Mouse (Mus musculus) heart, embryonic 14.5 days (tissue): ENCODE measurements around the gene Gfy. TPM values are rescaled to one million over a fixed set of nuclear protein-coding genes. Genes with fewer than 3 reads are reported as not detected.

Source experiments
- ATAC-seq: fragments of 200-750 bp; cut with Nextera tagmentation; 2 replicates; pipeline ENCODE4 v1.8.0; 2017; ENCODE audit warnings: low read depth, moderate TSS enrichment; ENCODE audit not compliant: insufficient number of reproducible peaks, insufficient read depth, low FRiP score
- H3K27ac ChIP-seq, 2 experiments: fragments of 200-500 bp in 1 of 2; fragments of 300-500 bp in 1 of 2; sonication (generic) in 1 of 2; replicated peaks in 1 of 2; 2 replicates each; pipeline ENCODE4 v1.5.1; 2012 to 2014; ENCODE audit warnings: low read depth in 2 of 2, low read length in 2 of 2, control low read depth in 1 of 2, mild to moderate bottlenecking in 1 of 2, mixed read lengths in 1 of 2; ENCODE audit not compliant: control insufficient read depth in 1 of 2, insufficient read depth in 1 of 2
- H3K27me3 ChIP-seq: fragments of 300-500 bp; sonication (generic); 2 replicates; pipeline ENCODE4 v1.6.1; 2014; ENCODE audit warnings: mild to moderate bottlenecking, low read length, control low read depth; ENCODE audit not compliant: control insufficient read depth, insufficient read depth
- H3K36me3 ChIP-seq: fragments of 300-500 bp; sonication (generic); 2 replicates; pipeline ENCODE4 v1.6.1; 2014; ENCODE audit warnings: mild to moderate bottlenecking, control low read depth, low read length, mixed read lengths; ENCODE audit not compliant: control insufficient read depth, insufficient read depth
- H3K4me1 ChIP-seq, 2 experiments: fragments of 200-500 bp in 1 of 2; fragments of 300-500 bp in 1 of 2; sonication (generic) in 1 of 2; 2 replicates each; pipeline ENCODE4 v1.6.1; 2012 to 2014; ENCODE audit warnings: low read length in 2 of 2, control low read depth in 1 of 2, mixed read lengths in 1 of 2; ENCODE audit not compliant: control insufficient read depth in 2 of 2, insufficient read depth in 2 of 2
- H3K4me2 ChIP-seq: fragments of 300-500 bp; sonication (generic); 2 replicates; pipeline ENCODE4 v1.6.1; 2014; ENCODE audit warnings: mild to moderate bottlenecking, low read length
- H3K4me3 ChIP-seq, 2 experiments: fragments of 200-500 bp in 1 of 2; fragments of 300-500 bp in 1 of 2; sonication (generic) in 1 of 2; 2 replicates each; pipeline ENCODE4 v1.5.1; 2012 to 2014; ENCODE audit warnings: low read length in 2 of 2, mild to moderate bottlenecking in 2 of 2, control low read depth in 1 of 2, low read depth in 1 of 2, moderate library complexity in 1 of 2; ENCODE audit not compliant: control insufficient read depth in 1 of 2, insufficient read depth in 1 of 2
- H3K9ac ChIP-seq: fragments of 300-500 bp; sonication (generic); 2 replicates; pipeline ENCODE4 v1.6.1; 2014; ENCODE audit warnings: mild to moderate bottlenecking, low read length
- H3K9me3 ChIP-seq: fragments of 300-500 bp; sonication (generic); 2 replicates; pipeline ENCODE4 v1.6.1; 2016; ENCODE audit warnings: low read length, control low read depth; ENCODE audit not compliant: control insufficient read depth
- WGBS: fragments of 180-500 bp; shearing (Covaris S2); extraction: QIAGEN DNeasy Blood & Tissue Kit; methylation state at CpG from one replicate; pipeline ENCODE4 v1.1.7; 2014; 5-methylcytosine and 5-hydroxymethylcytosine counted together
- polyA plus RNA-seq: library from polyadenylated mRNA; unstranded; fragments of >200 nt; fragmentation: Nextera tagmentation; extraction: Ambion mirVana; gene quantifications from 2 replicates; pipeline ENCODE4 v1.2.1, GENCODE M21; 2014

Gfy gene
- polyA plus RNA-seq, 1 experiment from 2014 or later: not detected

- no peak overlapping the region for H3K4me2 ChIP-seq
- ATAC-seq: no peak
- H3K9me3 ChIP-seq: no peaks in the 10 kb centered on the region
- peaks cover 0 to 4% of the 10 kb centered on the region in 2 experiments; a peak in 1 of 4 replicates for H3K4me1 ChIP-seq
- H3K27ac ChIP-seq: peak overlapping the region in 1 of 2 experiments; percentile 9; a peak in 1 of 4 replicates
- H3K27me3 ChIP-seq: no peaks in the 10 kb centered on the region
- H3K36me3 ChIP-seq: peaks cover 41% of the 10 kb centered on the region
- whole genome bisulfite sequencing: 36% methylated on average over 4 of the region's 4 CpGs
- H3K9ac ChIP-seq: no peak overlapping the region
- H3K4me3 ChIP-seq: no peak overlapping the region
Measured at GRCm38 (mm10) chr7:45148534-45149098, 30.8 kb downstream of the Gfy start.

- H3K9ac ChIP-seq: no peak overlapping the region
- ATAC-seq: no peak
- H3K4me1 ChIP-seq: no peaks in the 10 kb centered on the region
- no peak overlapping the region for H3K27ac ChIP-seq
- no peaks in the 10 kb centered on the region for H3K9me3 ChIP-seq
- H3K27me3 ChIP-seq: no peaks in the 10 kb centered on the region
- H3K4me2 ChIP-seq: no peak overlapping the region
- H3K4me3 ChIP-seq: no peak overlapping the region
- 74% methylated on average over 11 of the region's 11 CpGs for WGBS
- H3K36me3 ChIP-seq: peaks cover 48% of the 10 kb centered on the region
Measured at GRCm38 (mm10) chr7:45147899-45148298, 31.5 kb downstream of the Gfy start.

GRCm38 (mm10) chr7:45147267-45147666 is 32.1 kb downstream of the Gfy start:
- Histone ChIP-seq H3K27me3 (no peaks in the 10 kb centered on the region), H3K4me1 (no peaks in the 10 kb centered on the region), H3K4me3 (no peak overlapping the region), H3K4me2 (no peak overlapping the region), H3K9ac (no peak overlapping the region), H3K27ac (no peak overlapping the region), H3K9me3 (no peaks in the 10 kb centered on the region), H3K36me3 (peaks cover 53% of the 10 kb centered on the region)
- WGBS: 90% methylated on average over 11 of the region's 11 CpGs
- ATAC-seq: no peak

- Histone ChIP-seq H3K4me2 (no peak overlapping the region), H3K27me3 (no peaks in the 10 kb centered on the region), H3K9me3 (no peaks in the 10 kb centered on the region), H3K36me3 (peaks cover 59% of the 10 kb centered on the region), H3K27ac (no peak overlapping the region), H3K9ac (no peak overlapping the region), H3K4me3 (no peak overlapping the region), H3K4me1 (no peaks in the 10 kb centered on the region)
- WGBS: 90% methylated on average over 8 of the region's 8 CpGs
- no peak for ATAC-seq
Measured at GRCm38 (mm10) chr7:45145460-45145859, 33.9 kb downstream of the Gfy start.

- H3K4me3 ChIP-seq: no peak overlapping the region
- peaks cover 59% of the 10 kb centered on the region for H3K36me3 ChIP-seq
- H3K27me3 ChIP-seq: no peaks in the 10 kb centered on the region
- H3K4me2 ChIP-seq: no peak overlapping the region
- 85% methylated on average over 13 of the region's 13 CpGs for WGBS
- H3K9me3 ChIP-seq: no peaks in the 10 kb centered on the region
- no peaks in the 10 kb centered on the region for H3K4me1 ChIP-seq
- no peak overlapping the region for H3K27ac ChIP-seq
- ATAC-seq: no peak
- no peak overlapping the region for H3K9ac ChIP-seq
Measured at GRCm38 (mm10) chr7:45144368-45145174, 34.8 kb downstream of the Gfy start.

GRCm38 (mm10) chr7:45141914-45142313 is 37.5 kb downstream of the Gfy start:
- H3K4me1 ChIP-seq: no peaks in the 10 kb centered on the region; a peak in 1 of 4 replicates
- no peak overlapping the region for H3K4me2 ChIP-seq
- 86% methylated on average over 5 of the region's 5 CpGs for WGBS
- no peaks in the 10 kb centered on the region for H3K9me3 ChIP-seq
- H3K9ac ChIP-seq: no peak overlapping the region
- H3K4me3 ChIP-seq: no peak overlapping the region
- no peaks in the 10 kb centered on the region for H3K27me3 ChIP-seq
- ATAC-seq: no peak
- no peak overlapping the region for H3K27ac ChIP-seq
- H3K36me3 ChIP-seq: peaks cover 45% of the 10 kb centered on the region

- 92% methylated on average over 3 of the region's 3 CpGs for WGBS
- H3K4me1 ChIP-seq: no peaks in the 10 kb centered on the region; a peak in 1 of 4 replicates
- H3K27me3 ChIP-seq: no peaks in the 10 kb centered on the region
- H3K4me2 ChIP-seq: no peak overlapping the region
- H3K4me3 ChIP-seq: no peak overlapping the region
- H3K27ac ChIP-seq: no peak overlapping the region
- H3K9me3 ChIP-seq: no peaks in the 10 kb centered on the region
- ATAC-seq: no peak
- H3K36me3 ChIP-seq: peaks cover 44% of the 10 kb centered on the region
- H3K9ac ChIP-seq: no peak overlapping the region
Measured at GRCm38 (mm10) chr7:45141319-45141718, 38.0 kb downstream of the Gfy start.
